Mouse (Mus musculus): ENCODE measurements at regions not wholly inside any gene's neighbourhood (a gene's known extent, or its start where the extent isn't known, plus 50 kb on each side); places are given as distances from the start of the nearest gene placed in this dataset.
"Not testable (repeated sequence)": the region's sequence is repeated elsewhere in the genome, so short reads cannot be mapped to it uniquely, and the experiment has no call there.

GRCm38 (mm10) chr8:35020480-35020879 lies 745.1 kb upstream of the Gm19410 start:
- no peak for DNase-seq (ENCODE audit: low spot score)

DNA sequence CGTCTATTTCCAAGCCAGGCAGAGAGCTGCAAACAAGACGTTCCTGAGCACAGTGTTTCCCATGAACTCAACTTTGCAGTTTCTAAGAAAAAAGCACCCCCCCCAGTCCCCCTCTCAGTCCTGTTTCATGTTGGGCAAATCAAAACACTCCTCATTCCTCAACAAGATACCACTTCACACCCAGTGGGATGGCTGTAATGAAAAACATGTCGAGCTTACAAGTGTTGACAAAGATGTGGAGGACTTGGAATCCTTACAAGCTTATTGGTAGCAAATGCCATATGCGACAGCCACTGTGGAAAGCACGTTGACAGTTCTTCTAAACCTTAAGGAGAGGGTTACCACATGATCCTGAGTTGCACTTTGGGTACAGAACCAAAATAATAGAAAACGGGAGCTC lies 742.9 kb upstream of the Gm19410 start:
- DNase-seq (ENCODE audit: low spot score): no peak

DNA sequence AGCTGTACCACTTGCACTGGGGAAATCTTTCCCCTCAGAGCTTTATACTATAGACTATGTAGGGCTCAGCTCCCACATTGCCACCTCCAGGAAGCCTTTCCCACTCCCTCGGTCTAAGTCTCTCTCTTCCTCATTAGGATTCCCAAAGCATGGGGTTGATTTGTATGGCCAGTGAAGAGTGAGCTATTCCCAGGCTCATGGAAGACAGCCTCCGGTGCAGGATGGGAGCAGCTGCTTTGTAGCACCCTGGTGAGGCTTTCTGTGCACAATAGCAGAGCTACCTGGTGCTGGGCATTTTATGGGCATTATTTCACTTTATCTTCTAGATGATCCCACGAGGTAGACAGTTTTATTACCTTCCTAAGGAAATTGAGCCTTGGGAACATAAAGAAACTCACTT lies 717.8 kb upstream of the Gm19410 start:
- no peak for DNase-seq (ENCODE audit: low spot score)

GRCm38 (mm10) chr8:35053444-35053843 lies 712.1 kb upstream of the Gm19410 start:
- DNase-seq (ENCODE audit: low spot score): no peak

GRCm38 (mm10) chr8:35061048-35061447 lies 704.5 kb upstream of the Gm19410 start:
- DNase-seq (ENCODE audit: low spot score): no peak

DNA sequence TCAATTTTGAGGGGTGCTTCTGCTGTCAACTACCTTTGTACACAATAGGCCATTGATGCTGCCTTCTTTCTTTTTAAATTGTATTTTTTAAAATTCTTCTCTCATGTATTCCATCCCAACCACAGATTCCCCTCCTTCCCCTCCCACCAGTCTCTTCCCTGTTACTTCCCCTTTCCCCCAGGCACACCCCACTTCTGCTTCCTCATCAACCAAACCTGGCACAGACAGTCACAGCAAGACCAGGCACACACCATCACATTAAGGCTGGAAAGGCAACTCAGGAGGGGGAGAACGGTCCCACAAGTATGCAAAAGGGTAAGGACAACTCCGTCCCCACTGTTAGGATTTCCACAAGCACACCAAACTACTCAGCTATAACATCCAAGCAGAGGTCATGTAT lies 697.4 kb upstream of the Gm19410 start:
- no peak for DNase-seq (ENCODE audit: low spot score)

- no peak for DNase-seq (ENCODE audit: low spot score)
These were observed 695.2 kb upstream of the Gm19410 start for GRCm38 (mm10) chr8:35070246-35070989.

- DNase-seq (ENCODE audit: low spot score): no peak
These were observed 689.6 kb upstream of the Gm19410 start for GRCm38 (mm10) chr8:35075971-35076370.

GRCm38 (mm10) chr8:35083161-35083560 lies 682.4 kb upstream of the Gm19410 start:
- no peak for DNase-seq (ENCODE audit: low spot score)

GRCm38 (mm10) chr8:35087070-35087469 lies 678.5 kb upstream of the Gm19410 start:
- DNase-seq (ENCODE audit: low spot score): no peak

- DNase-seq (ENCODE audit: low spot score): no peak
These were observed 677.0 kb upstream of the Gm19410 start for GRCm38 (mm10) chr8:35088380-35089244.

DNA sequence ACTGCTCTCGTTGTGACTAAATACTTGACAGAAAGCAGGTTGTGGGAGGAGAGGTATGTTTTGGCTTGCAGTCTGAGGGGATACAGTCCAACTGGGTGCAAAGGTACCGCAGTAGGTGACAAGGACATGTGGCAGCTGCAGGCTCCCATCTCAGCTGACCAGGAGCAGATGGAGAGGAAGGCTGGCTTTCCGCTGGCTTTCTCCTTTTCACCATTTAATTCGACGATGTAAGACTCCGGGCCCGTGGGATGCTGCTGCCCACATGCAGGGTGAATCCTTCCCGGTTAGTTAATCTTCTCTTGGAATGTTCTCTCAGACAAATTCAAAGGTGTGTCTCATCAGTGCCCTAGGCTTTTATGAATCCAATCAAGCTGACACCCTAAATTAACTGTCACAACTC lies 676.1 kb upstream of the Gm19410 start:
- DNase-seq (ENCODE audit: low spot score): no peak

DNA sequence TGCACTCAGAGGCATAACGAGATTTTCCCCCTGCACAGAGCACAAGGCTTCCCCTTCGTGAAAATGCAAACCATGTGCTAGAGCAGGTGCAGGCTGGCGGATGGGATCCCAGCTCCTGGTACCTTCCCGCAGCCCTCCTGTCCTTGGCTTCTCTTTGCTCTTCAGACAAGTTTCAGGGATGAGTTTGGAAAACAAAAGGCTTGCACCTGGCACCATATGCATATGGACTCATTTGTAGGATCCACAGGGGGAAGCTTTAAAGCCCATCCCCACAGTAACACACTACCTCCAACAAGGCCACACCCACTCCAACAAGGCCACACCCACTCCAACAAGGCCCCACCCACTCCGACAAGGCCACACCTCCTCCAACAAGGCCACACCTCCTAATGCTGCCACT lies 663.9 kb upstream of the Gm19410 start:
- DNase-seq (ENCODE audit: low spot score): no peak

DNA sequence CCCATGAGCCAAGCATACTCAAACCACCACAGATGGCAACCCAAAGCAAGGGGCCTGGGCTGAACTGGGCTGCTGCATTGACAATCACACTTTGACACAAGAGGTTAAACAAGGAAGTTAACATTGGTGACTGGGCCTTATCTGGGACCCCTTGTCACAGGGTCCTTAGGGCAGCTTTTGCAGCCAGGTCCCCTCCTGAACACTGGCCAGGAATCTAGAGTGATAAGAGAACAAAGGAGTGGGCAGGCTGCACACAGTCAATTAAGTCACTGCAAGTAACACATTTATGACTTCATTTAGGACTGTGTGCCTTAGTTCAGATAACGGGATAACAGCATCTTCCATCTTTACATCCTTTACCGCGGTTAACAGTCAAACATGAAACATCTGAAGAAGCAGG lies 663.5 kb upstream of the Gm19410 start:
- not testable (repeated sequence) for DNase-seq (ENCODE audit: low spot score)

GRCm38 (mm10) chr8:35104465-35104876 lies 661.1 kb upstream of the Gm19410 start:
- not testable (repeated sequence) for DNase-seq (ENCODE audit: low spot score)

GRCm38 (mm10) chr8:35109506-35110217 lies 655.9 kb upstream of the Gm19410 start:
- no peak for DNase-seq (ENCODE audit: low spot score)

DNA sequence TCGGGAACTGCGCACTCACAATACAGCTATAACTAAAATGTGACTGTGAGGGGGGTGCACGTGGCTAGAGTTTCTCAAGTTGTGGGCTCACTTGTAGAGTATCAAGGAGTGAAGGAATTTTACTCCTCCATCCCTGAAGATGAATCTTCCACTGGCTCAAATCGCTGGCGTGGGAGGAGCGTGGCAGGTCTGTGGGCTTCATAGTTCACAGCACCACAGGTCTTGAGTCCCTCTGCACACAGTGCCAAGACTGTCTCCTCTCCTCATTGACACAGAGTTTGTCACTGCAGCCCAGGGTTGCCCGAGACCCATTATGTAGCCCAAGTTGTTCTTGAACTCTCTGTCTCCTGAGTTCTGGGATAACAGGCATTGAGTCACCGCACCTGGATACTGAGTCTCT lies 655.3 kb upstream of the Gm19410 start:
- DNase-seq (ENCODE audit: low spot score): no peak

GRCm38 (mm10) chr8:35111130-35111529 lies 654.5 kb upstream of the Gm19410 start:
- DNase-seq (ENCODE audit: low spot score): no peak

- DNase-seq (ENCODE audit: low spot score): no peak
These were observed 652.9 kb upstream of the Gm19410 start for GRCm38 (mm10) chr8:35112591-35113265.

DNA sequence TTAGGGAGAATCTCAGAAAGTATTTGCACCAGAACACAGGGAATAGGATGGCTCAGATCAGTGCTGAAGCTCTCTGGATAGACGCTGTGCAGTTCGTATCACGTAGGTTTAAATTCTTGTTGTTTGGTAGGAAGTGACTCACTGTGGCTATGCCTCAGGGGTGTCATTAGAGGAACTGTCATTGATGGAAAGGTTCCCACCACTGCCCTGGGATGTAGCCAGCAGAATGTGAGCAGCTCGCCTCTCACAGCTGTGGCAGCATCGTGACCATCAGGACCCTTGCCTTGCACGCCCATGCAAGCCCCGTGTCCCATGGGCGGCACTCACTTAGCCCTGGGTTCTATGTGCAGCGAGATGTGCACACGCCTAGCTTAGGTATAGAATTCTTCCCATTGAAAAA lies 651.6 kb upstream of the Gm19410 start:
- DNase-seq (ENCODE audit: low spot score): no peak

- DNase-seq (ENCODE audit: low spot score): no peak
These were observed 645.0 kb upstream of the Gm19410 start for GRCm38 (mm10) chr8:35120612-35121011.
